12 mouse cellular contexts compared by ENCODE assay signal in the genomic region with DNA sequence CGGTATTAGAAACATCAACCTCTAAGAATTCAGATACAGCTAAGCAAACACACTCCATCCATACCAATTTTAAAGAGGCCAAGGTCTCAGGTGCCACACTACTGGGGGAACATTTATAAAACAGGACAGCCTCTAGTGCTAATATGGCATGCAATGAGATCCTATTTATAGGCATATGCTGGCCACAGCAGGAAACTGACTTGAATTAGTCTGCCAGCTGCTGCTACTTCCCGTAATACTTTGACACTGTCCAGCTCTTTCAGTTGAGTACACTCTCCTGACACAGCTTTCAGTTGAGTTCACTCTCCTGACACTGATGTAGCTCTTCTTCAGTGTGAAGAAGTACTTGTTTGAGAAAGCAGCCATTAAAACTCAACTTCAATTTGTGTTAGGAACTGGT.
A peak's percentile ranks its signal among the peaks of the same experiment; 100 is the strongest.
DNase-seq lines count a peak whose midpoint lies in the region; ATAC-seq and TF ChIP-seq lines count a peak whose summit lies in the region.
"Had no signal": no experiment of that assay in that cellular context is flagged by ENCODE, and none has a peak within 500 bp of the region (broad histone marks: within the 10 kb centered on the region; RNA-seq: fewer than 3 reads in every experiment).

No protein-coding gene starts in this region.

- no peak overlapping the region for H3K27ac ChIP-seq in layer of hippocampus, adult 2 months
- H3K27ac ChIP-seq: embryonic facial prominence, embryonic 15.5 days; lung, embryonic 15.5 days; stomach, postnatal 0 days had no signal

- H3K4me3 ChIP-seq in layer of hippocampus, adult 2 months: no peak overlapping the region
- H3K4me3 ChIP-seq: embryonic facial prominence, embryonic 15.5 days; lung, embryonic 15.5 days had no signal

- ATAC-seq in megakaryocyte, adult 5-6 weeks (ENCODE audit: poor library complexity, severe bottlenecking): peak; percentile 60; the same call in 1 of the 2 replicates
- ATAC-seq in CD4-positive, CD25-positive, alpha-beta regulatory T cell, adult 4 months: no peak
- ATAC-seq: Patski had no signal

- DNase-seq in left cerebral cortex, postnatal 4 days: peak; percentile 37
- DNase-seq in left cerebral cortex, adult 9 months (ENCODE audit: low spot score in 2 of 2): no peak
- peak; percentile 44 for DNase-seq in brain, adult 2 months (ENCODE audit: low read depth, low spot score)
- DNase-seq in heart, adult 8-10 months (ENCODE audit: low spot score): peak; percentile 77
- DNase-seq in ovary, postnatal 10 days (ENCODE audit: low spot score): no peak
- no peak for DNase-seq in layer of hippocampus, adult 2 months (ENCODE audit: low spot score in 2 of 2)

- intact Hi-C loops in left cerebral cortex, postnatal 4 days (cut with DNase I): no loop called here

- TF ChIP-seq CTCF in layer of hippocampus, adult 2 months (conservative IDR thresholded peaks at IDR 0.05): no peak

Comparison
In these comparisons a context has a peak if more than half of its experiments do, and no peak if none do; other contexts are left out.
1. DNase-seq: peak in left cerebral cortex, postnatal 4 days (single experiment), brain, adult 2 months (single experiment) and heart, adult 8-10 months (single experiment); none in left cerebral cortex, adult 9 months (0 of 2), ovary, postnatal 10 days (single experiment) and layer of hippocampus, adult 2 months (0 of 2).